In genomic region chr12:31170111-31170510, GRCm38 (mm10) we compare ENCODE assay signal across 22 mouse cellular contexts.
DNase-seq lines count a peak whose midpoint lies in the region; ATAC-seq and TF ChIP-seq lines count a peak whose summit lies in the region.
"Had no signal": no experiment of that assay in that cellular context is flagged by ENCODE, and none has a peak within 500 bp of the region (broad histone marks: within the 10 kb centered on the region; RNA-seq: fewer than 3 reads in every experiment).

No protein-coding gene starts in this region.

- peak; percentile 54 for DNase-seq in adrenal gland, adult 2 months
- no peak for DNase-seq in adrenal gland, adult 18-20 months (ENCODE audit: low spot score in 2 of 2)
- DNase-seq in lung, postnatal 25 days (ENCODE audit: low spot score), result peak; percentile 22
- no peak for DNase-seq in lung, adult 2 months
- no peak for DNase-seq in left cerebral cortex, postnatal 36 days (ENCODE audit: low spot score in 2 of 2)
- DNase-seq: heart, postnatal 36 days; thymus, adult 2 months; thymus, postnatal 36 days had no signal

- WGBS in lung, adult 2 months, result 54% methylated on average over 6 of the region's 6 CpGs

- ATAC-seq in megakaryocyte progenitor cell, adult 5-6 weeks (replicated peaks; ENCODE audit: poor library complexity), result peak; percentile 70
- no peak for ATAC-seq in activated CD4-positive, CD25-positive, alpha-beta regulatory T cell, adult 4 months
- ATAC-seq: intestine, embryonic 16.5 days; midbrain, embryonic 13.5 days had no signal

- TF ChIP-seq CTCF in lung, adult 2 months (IDR thresholded peaks at IDR 0.05; ENCODE audit: insufficient read depth, low read length), result no peak

- no peak for TF ChIP-seq POLR2A in lung, adult 2 months (IDR thresholded peaks at IDR 0.05; ENCODE audit: borderline replicate concordance, extremely low read depth, low read depth, low read length)

- peaks cover 7% of the 10 kb centered on the region for H3K4me1 ChIP-seq in lung, adult 2 months (ENCODE audit: control insufficient read depth, insufficient read depth, low read length)
- peaks cover 12% of the 10 kb centered on the region for H3K4me1 ChIP-seq in brown adipose tissue, adult 24 weeks (ENCODE audit: control insufficient read depth, insufficient read depth, insufficient read length, low read length)
- H3K4me1 ChIP-seq: hindbrain, embryonic 12.5 days; liver, embryonic 15.5 days; megakaryocyte, embryonic 14.5 days; midbrain, embryonic 13.5 days had no signal

- H3K27ac ChIP-seq in brown adipose tissue, adult 24 weeks (replicated peaks; ENCODE audit: low read depth, low read length), result peak overlapping the region; percentile 92
- H3K27ac ChIP-seq: gastrocnemius, adult 2 months; heart, embryonic 10.5 days; heart, embryonic 15.5 days; hindbrain, embryonic 12.5 days; limb, embryonic 12.5 days; liver, embryonic 15.5 days; midbrain, embryonic 13.5 days had no signal

- H3K4me3 ChIP-seq in lung, adult 2 months (replicated peaks; ENCODE audit: extremely low read depth, low read depth, low read length), result no peak overlapping the region
- no peak overlapping the region for H3K4me3 ChIP-seq in brown adipose tissue, adult 24 weeks (ENCODE audit: insufficient read depth, low read depth, low read length)
- H3K4me3 ChIP-seq: embryonic facial prominence, embryonic 13.5 days; gastrocnemius, adult 2 months; heart, embryonic 10.5 days; heart, embryonic 15.5 days; hindbrain, embryonic 12.5 days; limb, embryonic 12.5 days; liver, embryonic 15.5 days; lung, embryonic 15.5 days; megakaryocyte, embryonic 14.5 days; midbrain, embryonic 13.5 days had no signal

- intact Hi-C loops in left cerebral cortex, postnatal 36 days (cut with DNase I), result no loop called here

Comparison
In these comparisons a context has a peak if more than half of its experiments do, and no peak if none do; other contexts are left out.
1. DNase-seq: peak in adrenal gland, adult 2 months (single experiment) and lung, postnatal 25 days (single experiment); none in adrenal gland, adult 18-20 months (0 of 2), lung, adult 2 months (single experiment) and left cerebral cortex, postnatal 36 days (0 of 2).